Mouse (Mus musculus) embryonic stem cell, embryonic (primary cell): ENCODE measurements at regions not wholly inside any gene's neighbourhood (a gene's known extent, or its start where the extent isn't known, plus 50 kb on each side); places are given as distances from the start of the nearest gene placed in this dataset.

Experiments
- CTCF ChIA-PET, 4 experiments: fragments of 300-600 bp in 2 of 4; fragments of 350-600 bp in 2 of 4; sonication (Branson Sonifier 250); formaldehyde crosslinking; loops; one replicate each; lab custom pipeline; 2022; ENCODE audit warnings: inconsistent platforms in 2 of 4; lab: Charles Lee
- POLR2A ChIA-PET, 4 experiments: fragments of 300-600 bp in 2 of 4; fragments of 350-600 bp in 2 of 4; sonication (Branson Sonifier 250); formaldehyde crosslinking; loops; one replicate each; lab custom pipeline; 2022; ENCODE audit warnings: antibody characterized with exemption in 4 of 4, inconsistent platforms in 1 of 4; lab: Charles Lee

GRCm38 (mm10) chr9:69814432-69814831 lies 53.7 kb upstream of the Foxb1 start:
- POLR2A ChIA-PET = interaction anchor here in 1 of 4 experiments (0.7 kb wide), 1 partner anchor 80 kb away, joined by 8 read pairs; no protein-coding TSS in a partner anchor
- CTCF ChIA-PET = interaction anchor here in 2 of 4 experiments (0.5 to 0.6 kb wide), 2 partner anchors 66 to 239 kb away, joined by 3 to 4 read pairs; no protein-coding TSS in a partner anchor

DNA sequence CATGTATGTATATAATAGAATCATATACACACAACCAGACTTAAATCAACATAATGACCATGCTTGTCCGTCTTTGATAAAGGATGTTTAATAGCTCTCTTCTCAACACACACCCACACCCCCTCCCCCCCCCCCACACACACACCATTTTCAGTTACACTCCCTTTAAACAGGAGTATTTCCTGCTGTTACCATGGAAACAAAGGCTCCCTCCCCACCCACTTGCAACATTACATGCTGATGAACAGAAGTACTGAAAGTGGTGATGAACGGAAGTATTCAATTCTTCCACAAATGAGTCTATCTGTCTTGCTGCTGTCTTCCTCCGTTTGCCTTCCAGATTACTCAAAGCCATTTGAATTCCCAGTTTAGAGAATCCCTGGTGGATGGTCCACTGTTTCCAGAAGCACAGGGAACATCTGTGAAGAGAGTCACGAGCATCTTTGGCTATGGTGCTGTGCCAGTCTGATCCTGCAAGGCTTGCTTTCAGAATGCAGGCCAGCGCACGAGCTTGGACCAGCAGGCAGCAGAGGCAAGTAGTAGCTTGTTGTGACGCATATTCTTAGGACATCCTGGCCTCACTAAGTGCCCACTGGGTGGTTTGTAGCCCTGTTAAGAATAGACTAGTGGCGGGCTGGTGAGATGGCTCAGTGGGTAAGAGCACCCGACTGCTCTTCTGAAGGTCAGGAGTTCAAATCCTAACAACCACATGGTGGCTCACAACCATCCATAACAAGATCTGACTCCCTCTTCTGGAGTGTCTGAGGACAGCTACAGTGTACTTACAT lies 62.6 kb upstream of the Foxb1 start:
- ChIA-PET CTCF (no interaction called here), POLR2A (no interaction called here)

- ChIA-PET POLR2A (no interaction called here), CTCF (no interaction called here)
Observed at GRCm38 (mm10) chr9:69828428-69828827, 67.7 kb upstream of the Foxb1 start.

- ChIA-PET POLR2A (no interaction called here), CTCF (no interaction called here)
Observed at GRCm38 (mm10) chr9:69835396-69835795, 74.7 kb upstream of the Foxb1 start.

GRCm38 (mm10) chr9:69839198-69839597 lies 78.5 kb upstream of the Foxb1 start:
- ChIA-PET CTCF (interaction anchor here in 1 of 4 experiments (1.1 kb wide), 1 partner anchor 31 kb away, joined by 4 read pairs; no protein-coding TSS in a partner anchor), POLR2A (interaction anchor here in 1 of 4 experiments (0.6 to 1.5 kb wide), 2 partner anchors 94 to 507 kb away, joined by 3 read pairs; no protein-coding TSS in a partner anchor)

DNA sequence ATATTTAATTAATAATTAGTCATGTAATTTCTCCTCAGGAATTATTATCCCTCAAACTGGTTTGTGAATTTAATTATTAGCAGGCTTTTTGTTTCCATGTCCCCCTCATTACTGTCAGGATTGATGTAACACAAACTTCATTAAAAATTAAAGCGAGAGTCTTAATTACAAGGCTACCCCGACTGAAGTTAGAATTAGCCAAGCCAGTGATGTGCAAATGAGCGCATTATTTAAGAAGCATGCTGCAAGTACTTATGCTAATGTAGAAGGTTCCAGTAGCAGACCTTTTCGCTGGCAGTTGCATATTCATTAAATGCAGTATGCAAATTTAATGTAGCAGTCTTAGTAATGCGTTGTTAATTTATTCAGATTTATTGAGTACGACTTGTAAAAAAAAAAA lies 84.0 kb upstream of the Foxb1 start:
- CTCF ChIA-PET = no interaction called here
- POLR2A ChIA-PET = no interaction called here

- POLR2A ChIA-PET = no interaction called here
- CTCF ChIA-PET = interaction anchor here in 1 of 4 experiments (0.5 kb wide), 1 partner anchor 216 kb away, joined by 3 read pairs; no protein-coding TSS in a partner anchor
Observed at GRCm38 (mm10) chr9:69845210-69845609, 84.5 kb upstream of the Foxb1 start.

GRCm38 (mm10) chr9:69856621-69857020 lies 95.9 kb upstream of the Foxb1 start:
- POLR2A ChIA-PET = interaction anchor here in 1 of 4 experiments (1.4 kb wide), 1 partner anchor 10 kb away, joined by 3 read pairs; no protein-coding TSS in a partner anchor
- CTCF ChIA-PET = no interaction called here

DNA sequence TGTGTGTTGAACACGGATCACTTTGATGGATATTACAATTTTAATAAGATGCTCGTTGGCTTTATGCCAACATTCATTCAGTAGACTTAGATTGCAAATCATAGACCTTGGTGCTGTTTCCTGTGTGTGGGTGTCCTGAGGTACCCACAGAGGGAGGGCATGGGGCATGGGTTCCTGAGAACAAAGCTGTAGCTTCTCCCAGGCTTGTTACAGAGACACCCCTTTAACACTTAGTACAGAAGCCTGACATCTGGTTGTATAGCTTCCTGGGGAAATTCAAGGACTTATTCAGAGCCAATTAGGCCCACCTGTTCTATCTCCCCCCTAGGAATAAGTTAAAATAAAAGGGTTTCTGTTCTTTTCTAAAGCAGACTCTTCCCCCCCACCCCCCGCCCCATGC lies 97.9 kb upstream of the Foxb1 start:
- POLR2A ChIA-PET = no interaction called here
- CTCF ChIA-PET = interaction anchor here in 1 of 4 experiments (0.8 kb wide), 1 partner anchor 40 kb away, joined by 4 read pairs; no protein-coding TSS in a partner anchor

DNA sequence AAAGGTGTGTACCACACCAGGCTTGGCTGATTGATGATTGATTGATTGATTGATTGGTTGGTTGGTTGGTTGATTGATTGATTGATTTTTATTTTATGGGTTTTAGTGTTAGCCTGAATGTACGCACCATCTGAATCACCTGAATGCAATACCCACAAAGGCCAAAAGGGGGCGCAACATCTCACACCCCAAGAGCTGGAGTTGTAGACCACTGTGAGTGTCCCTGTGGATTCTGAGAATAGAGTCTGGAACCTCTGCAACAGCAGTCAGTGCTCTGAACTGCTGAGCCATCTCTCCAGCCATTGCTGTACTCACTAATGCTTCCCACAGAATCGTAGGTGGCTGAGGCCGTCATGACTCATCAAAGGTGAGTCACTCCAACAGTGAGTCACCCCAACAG lies 109.4 kb upstream of the Foxb1 start:
- ChIA-PET CTCF (interaction anchor here in 2 of 4 experiments (0.8 to 1.7 kb wide), 3 partner anchors 29 to 119 kb away, joined by 3 to 4 read pairs (median 4); partner anchors contain the start of gene Bnip2 (in 1 of the 2)), POLR2A (interaction anchor here in 1 of 4 experiments (0.6 to 1.2 kb wide), 2 partner anchors 8 to 101 kb away, joined by 3 to 4 read pairs; no protein-coding TSS in a partner anchor)

DNA sequence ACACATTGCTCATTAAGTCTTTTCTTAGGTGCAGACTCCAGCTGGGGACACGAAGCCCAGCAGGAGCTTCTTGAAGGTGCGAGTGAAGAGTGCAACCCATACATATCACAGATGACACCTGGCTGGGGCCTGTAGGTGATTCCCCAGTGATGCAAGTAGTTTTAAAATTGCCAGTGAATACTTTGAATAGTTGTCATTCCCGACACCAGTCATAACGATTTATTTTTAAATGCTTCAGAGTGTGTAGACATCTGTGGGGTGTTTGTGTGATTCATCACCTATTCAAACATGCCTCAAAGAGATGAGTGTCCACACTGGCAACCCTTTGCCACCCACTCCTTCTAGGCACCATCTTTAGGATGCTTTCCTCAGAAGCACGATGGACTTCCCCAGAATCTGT lies 102.9 kb upstream of the Bnip2 start:
- ChIA-PET CTCF (no interaction called here), POLR2A (no interaction called here)

DNA sequence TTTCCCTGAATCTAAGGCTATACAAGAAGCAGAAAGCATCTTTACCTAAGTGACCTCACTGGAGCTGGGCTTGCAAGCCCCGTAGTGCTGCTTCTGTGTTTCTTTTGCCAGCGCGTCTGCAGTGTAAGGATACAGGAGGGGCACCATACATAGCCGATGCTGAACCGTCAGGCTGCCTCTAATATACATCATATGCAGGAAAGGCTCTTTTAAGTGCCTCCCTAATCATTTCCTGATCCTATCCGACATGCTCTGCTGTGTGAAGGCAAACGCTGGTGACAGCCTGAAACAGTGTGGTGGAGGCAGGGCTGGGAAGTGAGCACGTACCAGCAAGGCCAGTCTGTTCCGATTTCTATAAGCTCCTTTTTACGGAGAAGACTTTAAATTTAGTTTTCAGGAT lies 91.2 kb upstream of the Bnip2 start:
- ChIA-PET POLR2A (interaction anchor here in 1 of 4 experiments (1.0 kb wide), 1 partner anchor 9 kb away, joined by 3 read pairs; no protein-coding TSS in a partner anchor), CTCF (interaction anchor here in 2 of 4 experiments (0.6 to 1.4 kb wide), 2 partner anchors 28 to 1445 kb away, joined by 4 to 6 read pairs; no protein-coding TSS in a partner anchor)

DNA sequence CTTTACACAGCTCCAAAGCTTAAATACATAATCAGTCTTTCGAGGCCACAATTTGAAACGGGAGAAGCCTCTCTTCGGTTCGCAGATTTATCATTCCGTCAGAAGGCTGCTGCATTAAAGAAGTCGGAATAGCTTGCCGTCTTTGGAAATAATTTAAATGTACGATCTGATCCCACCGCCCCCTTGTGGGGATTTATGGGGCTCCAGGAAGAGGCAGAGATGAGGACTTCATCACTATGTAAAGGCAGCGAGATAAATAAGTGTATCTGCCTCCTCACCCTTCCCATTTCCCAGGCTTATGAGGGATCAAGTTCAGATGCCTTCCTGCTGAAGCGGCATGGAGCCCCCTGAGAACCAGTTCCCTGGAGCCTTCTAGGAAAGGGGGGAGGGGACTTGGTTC lies 89.9 kb upstream of the Bnip2 start:
- CTCF ChIA-PET = interaction anchor here in 3 of 4 experiments (0.7 to 1.5 kb wide), 10 partner anchors 8 to 943 kb away, joined by 3 to 6 read pairs (median 4); no protein-coding TSS in a partner anchor
- POLR2A ChIA-PET = interaction anchor here in 1 of 4 experiments (1.3 kb wide), 1 partner anchor 11 kb away, joined by 4 read pairs; no protein-coding TSS in a partner anchor

DNA sequence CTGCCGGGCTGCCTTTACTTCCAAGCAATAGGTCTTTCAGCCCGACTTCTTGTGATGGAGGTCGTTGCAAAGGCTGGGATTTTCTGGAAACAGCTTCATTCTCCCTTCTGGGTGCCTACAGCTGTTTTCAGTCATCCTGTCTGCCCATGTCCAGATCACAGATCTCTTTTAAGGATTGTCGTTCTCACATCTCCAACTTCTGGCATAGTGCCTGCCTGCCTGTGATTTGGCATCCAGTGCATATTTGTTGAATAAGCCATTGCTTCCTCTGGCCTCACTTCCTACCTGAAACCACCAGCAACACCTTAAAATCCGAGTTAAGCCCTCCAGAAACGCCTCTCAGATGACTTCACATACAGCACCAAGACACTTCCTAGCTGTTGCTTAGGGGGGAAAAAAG lies 88.4 kb upstream of the Bnip2 start:
- POLR2A ChIA-PET = no interaction called here
- CTCF ChIA-PET = interaction anchor here in 1 of 4 experiments (0.6 kb wide), 1 partner anchor 82 kb away, joined by 3 read pairs; no protein-coding TSS in a partner anchor

GRCm38 (mm10) chr9:69907123-69907945 lies 81.9 kb upstream of the Bnip2 start:
- ChIA-PET CTCF (interaction anchor here in 2 of 4 experiments (0.5 to 1.0 kb wide), 2 partner anchors 8 to 561 kb away, joined by 3 read pairs; no protein-coding TSS in a partner anchor), POLR2A (interaction anchor here in 1 of 4 experiments (0.6 to 0.7 kb wide), 2 partner anchors 22 to 285 kb away, joined by 4 read pairs; no protein-coding TSS in a partner anchor)

- CTCF ChIA-PET = interaction anchor here in 1 of 4 experiments (0.6 kb wide), 1 partner anchor 317 kb away, joined by 3 read pairs; no protein-coding TSS in a partner anchor
- POLR2A ChIA-PET = no interaction called here
Observed at GRCm38 (mm10) chr9:69910621-69911020, 78.6 kb upstream of the Bnip2 start.

GRCm38 (mm10) chr9:69928126-69928525 lies 61.1 kb upstream of the Bnip2 start:
- CTCF ChIA-PET = interaction anchor here in 2 of 4 experiments (1.0 to 1.5 kb wide), 2 partner anchors 54 to 422 kb away, joined by 3 to 5 read pairs; no protein-coding TSS in a partner anchor
- POLR2A ChIA-PET = interaction anchor here in 1 of 4 experiments (0.6 kb wide), 1 partner anchor 378 kb away, joined by 3 read pairs; no protein-coding TSS in a partner anchor

DNA sequence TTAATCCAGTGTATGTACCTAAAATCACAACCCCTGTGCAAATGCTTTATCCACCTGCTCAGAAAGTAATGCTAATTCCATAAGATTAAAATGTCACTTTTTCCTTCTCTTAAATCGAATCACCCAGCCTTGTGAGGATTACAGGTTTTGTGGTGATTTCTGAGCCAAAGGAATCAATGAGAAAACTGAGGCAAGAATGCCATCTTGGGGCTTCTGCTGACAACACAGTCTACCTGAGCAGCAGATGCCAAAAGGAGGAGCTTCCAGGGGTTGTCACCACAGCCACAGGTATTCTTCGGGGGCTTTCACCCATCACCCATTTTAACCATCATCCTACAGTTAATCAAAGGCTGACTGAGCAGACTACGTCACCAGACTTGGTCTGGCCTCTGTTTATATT lies 51.4 kb upstream of the Bnip2 start:
- POLR2A ChIA-PET = no interaction called here
- CTCF ChIA-PET = no interaction called here
